Mouse (Mus musculus) lung, embryonic 14.5 days (tissue): ENCODE results near the gene Psma7. TPM values are rescaled to one million over a fixed set of nuclear protein-coding genes. Genes with fewer than 3 reads are reported as not detected.

ENCODE experiments used
- ATAC-seq: fragments of 200-750 bp; cut with Nextera tagmentation; 2 replicates; pipeline ENCODE4 v1.8.0; 2017; ENCODE audit warnings: mild to moderate bottlenecking, moderate TSS enrichment, moderate library complexity; ENCODE audit not compliant: insufficient read depth
- DNase-seq: peaks from one replicate; pipeline ENCODE4 v3.0.0-alpha.2; 2015
- H3K27ac ChIP-seq: fragments of 300-500 bp; sonication (generic); 2 replicates; pipeline ENCODE4 v1.5.1; 2014; ENCODE audit warnings: low read depth, mild to moderate bottlenecking, moderate library complexity
- H3K27me3 ChIP-seq: fragments of 300-500 bp; sonication (generic); 2 replicates; pipeline ENCODE4 v1.6.1; 2014; ENCODE audit warnings: low read length, control low read depth; ENCODE audit not compliant: insufficient read depth
- H3K36me3 ChIP-seq: fragments of 300-500 bp; sonication (generic); 2 replicates; pipeline ENCODE4 v1.6.1; 2014; ENCODE audit warnings: control low read depth; ENCODE audit not compliant: insufficient read depth
- H3K4me1 ChIP-seq: fragments of 300-500 bp; sonication (generic); 2 replicates; pipeline ENCODE4 v1.6.1; 2014; ENCODE audit warnings: antibody characterized with exemption, control low read depth; ENCODE audit not compliant: insufficient read depth
- H3K4me2 ChIP-seq: fragments of 300-500 bp; sonication (generic); 2 replicates; pipeline ENCODE4 v1.6.1; 2014; ENCODE audit warnings: mild to moderate bottlenecking
- H3K4me3 ChIP-seq: fragments of 300-500 bp; sonication (generic); 2 replicates; pipeline ENCODE4 v1.5.1; 2014; ENCODE audit warnings: low read depth, low read length
- H3K9ac ChIP-seq: fragments of 300-500 bp; sonication (generic); 2 replicates; pipeline ENCODE4 v1.6.1; 2014
- H3K9me3 ChIP-seq: fragments of 300-500 bp; sonication (generic); 2 replicates; pipeline ENCODE4 v1.6.1; 2016; ENCODE audit warnings: low read depth, low read length, control low read depth
- CTCF ChIP-seq: IDR thresholded peaks from 2 replicates; pipeline ENCODE4 v1.5.1; 2016; ENCODE audit warnings: antibody characterized with exemption, low read depth
- WGBS: fragments of 180-500 bp; shearing (Covaris S2); extraction: QIAGEN DNeasy Blood & Tissue Kit; methylation state at CpG from one replicate; pipeline ENCODE4 v1.1.7; 2014; 5-methylcytosine and 5-hydroxymethylcytosine counted together
- polyA plus RNA-seq: library from polyadenylated mRNA; unstranded; fragments of >200 nt; fragmentation: Nextera tagmentation; extraction: Ambion mirVana; gene quantifications from 2 replicates; pipeline ENCODE4 v1.2.1, GENCODE M21; 2014

Psma7 gene
- polyA plus RNA-seq, 1 experiment from 2014 or later, result 548 TPM

DNA sequence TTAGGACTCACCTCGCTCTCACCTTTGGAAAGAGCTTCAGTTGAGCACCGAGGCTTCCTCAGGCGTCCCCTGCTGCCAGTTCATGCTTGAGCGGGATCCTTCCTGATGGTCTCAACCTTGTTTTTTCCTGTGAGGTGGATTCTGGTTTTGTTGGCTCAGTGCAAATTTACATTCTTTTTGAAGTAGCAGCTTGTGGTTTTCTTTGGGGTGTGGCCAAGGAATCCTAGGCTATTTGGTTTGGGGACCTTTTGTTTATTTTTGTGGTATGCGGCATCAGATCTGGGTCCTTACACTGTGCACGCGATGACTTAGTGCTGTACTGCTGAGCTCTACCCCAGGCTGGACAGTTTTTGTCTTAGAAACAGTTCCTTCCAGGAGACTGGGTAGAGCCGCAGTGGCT lies 38.4 kb upstream of the Psma7 start:
- Histone ChIP-seq H3K9ac (no peak overlapping the region), H3K4me1 (no peaks in the 10 kb centered on the region), H3K4me3 (no peak overlapping the region), H3K36me3 (peaks cover 30% of the 10 kb centered on the region; the same call in 1 of the 2 replicates), H3K4me2 (no peak overlapping the region), H3K27me3 (no peaks in the 10 kb centered on the region), H3K27ac (no peak overlapping the region), H3K9me3 (no peaks in the 10 kb centered on the region)
- 75% methylated on average over 8 of the region's 8 CpGs for WGBS
- DNase-seq (peak; percentile 18), ATAC-seq (no peak)
- TF ChIP-seq CTCF, result no peak

DNA sequence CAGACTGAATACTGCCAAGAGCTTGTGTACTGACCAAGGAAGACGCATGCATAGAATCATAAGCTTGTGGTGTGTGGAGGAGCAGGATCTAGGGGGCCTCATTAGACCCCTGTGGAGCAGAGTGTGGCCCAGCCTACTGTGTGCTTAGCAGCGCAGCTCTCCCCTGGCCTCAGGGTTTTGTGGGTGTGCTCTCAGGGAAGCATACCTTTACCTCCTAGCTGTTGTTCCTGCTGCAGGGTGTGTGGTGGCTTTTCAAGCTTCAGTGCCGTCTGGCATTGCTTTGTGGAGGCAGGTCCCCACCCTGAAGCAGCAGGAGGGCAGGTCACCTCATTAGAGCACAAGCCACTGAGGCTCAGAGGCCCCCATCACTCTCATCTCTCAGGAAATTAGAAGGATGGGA lies 35.4 kb upstream of the Psma7 start:
- no peak overlapping the region for H3K27ac ChIP-seq
- ATAC-seq (no peak), DNase-seq (no peak)
- no peak for TF ChIP-seq CTCF
- no peaks in the 10 kb centered on the region for H3K4me1 ChIP-seq
- H3K36me3 ChIP-seq, result peaks cover 21% of the 10 kb centered on the region; the same call in 1 of the 2 replicates
- no peak overlapping the region for H3K4me3 ChIP-seq
- H3K27me3 ChIP-seq, result no peaks in the 10 kb centered on the region
- H3K4me2 ChIP-seq, result no peak overlapping the region
- H3K9me3 ChIP-seq, result no peaks in the 10 kb centered on the region
- WGBS, result 69% methylated on average over 3 of the region's 3 CpGs
- no peak overlapping the region for H3K9ac ChIP-seq

DNA sequence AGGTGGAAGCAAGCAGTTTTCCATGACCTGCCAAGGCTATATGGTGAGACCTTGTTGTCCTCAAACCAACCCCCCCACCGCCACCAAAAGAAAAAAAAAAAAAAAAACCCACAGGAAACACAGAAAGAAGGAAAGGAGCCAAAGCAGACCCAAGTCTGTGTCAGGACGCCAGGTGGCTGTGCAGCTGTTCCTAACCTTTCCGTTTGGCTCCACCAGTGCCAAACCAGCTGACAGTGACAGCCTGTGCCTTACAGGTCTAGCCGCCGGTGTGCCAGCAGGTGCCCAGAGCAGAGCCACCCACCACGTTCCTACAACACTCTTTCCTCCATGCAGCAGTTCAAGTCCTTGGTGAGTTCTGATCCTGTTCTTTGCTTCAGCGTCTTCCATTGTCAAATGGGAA lies 30.7 kb upstream of the Psma7 start:
- Histone ChIP-seq H3K27me3 (no peaks in the 10 kb centered on the region), H3K36me3 (peaks cover 10% of the 10 kb centered on the region; the same call in 1 of the 2 replicates), H3K4me3 (no peak overlapping the region), H3K4me2 (no peak overlapping the region), H3K27ac (no peak overlapping the region), H3K9ac (no peak overlapping the region), H3K9me3 (no peaks in the 10 kb centered on the region), H3K4me1 (peaks cover 8% of the 10 kb centered on the region; the same call in 1 of the 2 replicates)
- ATAC-seq (no peak), DNase-seq (no peak)
- no peak for TF ChIP-seq CTCF
- WGBS, result 87% methylated on average over 7 of the region's 7 CpGs

DNA sequence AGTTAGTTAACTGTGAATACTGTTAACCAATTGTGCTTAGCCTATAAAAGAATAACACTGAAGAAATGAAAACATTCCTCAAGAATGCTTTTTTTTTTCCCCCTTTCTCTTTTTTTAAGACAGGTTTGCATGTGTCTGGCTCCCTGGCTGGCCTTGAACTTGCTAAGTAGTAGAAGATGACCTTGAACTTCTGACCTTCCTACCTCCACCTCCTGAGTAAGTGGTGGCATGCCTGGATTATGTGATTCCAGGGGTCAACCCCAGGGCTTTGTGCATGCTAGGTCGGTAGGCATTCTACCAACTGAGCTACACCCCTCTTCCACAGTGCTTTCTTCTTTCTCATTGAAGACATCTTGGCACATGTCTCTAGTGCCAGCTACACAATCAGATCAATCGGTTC lies 29.4 kb upstream of the Psma7 start:
- H3K4me2 ChIP-seq, result no peak overlapping the region
- WGBS, result 86% methylated on average over 2 of the region's 2 CpGs
- H3K27me3 ChIP-seq, result no peaks in the 10 kb centered on the region
- TF ChIP-seq CTCF, result no peak
- ATAC-seq (no peak), DNase-seq (no peak)
- H3K36me3 ChIP-seq, result peaks cover 15% of the 10 kb centered on the region; the same call in 1 of the 2 replicates
- H3K4me1 ChIP-seq, result peaks cover 8% of the 10 kb centered on the region; the same call in 1 of the 2 replicates
- no peak overlapping the region for H3K4me3 ChIP-seq
- H3K9me3 ChIP-seq, result no peaks in the 10 kb centered on the region
- H3K9ac ChIP-seq, result no peak overlapping the region
- H3K27ac ChIP-seq, result no peak overlapping the region

DNA sequence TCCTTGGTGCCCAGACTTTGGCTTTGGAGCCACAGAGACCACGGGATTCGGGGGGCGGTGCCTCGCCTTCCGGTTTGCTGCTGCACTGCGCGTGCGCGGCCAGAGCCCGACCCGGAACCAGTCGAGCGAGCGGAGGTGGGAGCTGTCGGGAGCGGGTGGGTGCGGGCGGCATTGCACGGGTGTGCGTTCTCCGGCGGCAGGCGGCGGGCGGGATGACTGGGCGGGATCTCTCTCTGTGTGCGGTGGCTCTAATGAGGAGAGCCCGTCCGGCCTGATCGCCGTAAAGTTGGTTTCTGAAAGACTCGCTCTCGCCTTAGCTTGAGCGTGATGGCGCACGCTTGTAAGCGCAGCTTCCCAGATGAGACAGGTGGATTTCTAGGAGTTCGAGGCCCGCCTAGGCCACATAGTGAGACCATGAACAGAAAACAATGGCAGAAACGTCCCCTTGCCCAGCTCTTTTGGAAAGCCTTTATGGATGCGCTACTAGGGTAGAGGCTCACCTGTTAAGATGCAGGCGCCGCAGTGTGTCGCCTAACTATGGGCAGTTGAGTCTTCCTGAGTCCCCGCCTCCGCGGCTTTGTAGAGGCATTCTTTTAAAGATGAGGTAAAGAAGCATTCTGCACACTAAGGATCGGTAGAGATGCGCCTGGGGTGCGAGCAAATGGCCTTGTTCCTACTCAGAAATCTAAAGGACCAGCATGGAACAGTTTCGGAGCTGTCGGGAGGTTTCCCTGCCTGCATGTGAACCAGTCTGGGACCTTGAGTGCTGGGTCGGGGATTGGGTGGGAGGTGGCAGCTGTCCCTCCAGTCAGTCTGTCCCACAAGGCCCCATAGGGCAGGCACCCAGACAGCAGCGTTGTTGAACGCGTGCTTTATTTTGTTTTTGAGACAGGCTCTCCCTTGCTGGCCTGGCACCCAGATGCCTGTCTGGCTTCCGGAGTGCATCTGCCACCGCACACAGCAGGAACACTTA lies 28.5 kb upstream of the Psma7 start, which contains the start of gene Mtg2:
Mtg2 (plus strand) TSS at position 108 of the 973 bp plus-strand sequence.
- Histone ChIP-seq H3K4me2 (peak within 1 kb of the TSS; percentile 90), H3K9me3 (no peaks in the 10 kb centered on the region), H3K27me3 (no peaks in the 10 kb centered on the region), H3K36me3 (peaks cover 15% of the 10 kb centered on the region; the same call in 1 of the 2 replicates), H3K4me1 (peaks cover 8% of the 10 kb centered on the region; the same call in 1 of the 2 replicates), H3K4me3 (peak within 1 kb of the TSS; percentile 78), H3K9ac (peak within 1 kb of the TSS; percentile 64), H3K27ac (peak within 1 kb of the TSS; percentile 55; the same call in 1 of the 2 replicates)
- DNase-seq (peak; percentile 94), ATAC-seq (peak; percentile 94)
- 5% methylated on average over 58 of the region's 58 CpGs for WGBS
- TF ChIP-seq CTCF, result no peak

DNA sequence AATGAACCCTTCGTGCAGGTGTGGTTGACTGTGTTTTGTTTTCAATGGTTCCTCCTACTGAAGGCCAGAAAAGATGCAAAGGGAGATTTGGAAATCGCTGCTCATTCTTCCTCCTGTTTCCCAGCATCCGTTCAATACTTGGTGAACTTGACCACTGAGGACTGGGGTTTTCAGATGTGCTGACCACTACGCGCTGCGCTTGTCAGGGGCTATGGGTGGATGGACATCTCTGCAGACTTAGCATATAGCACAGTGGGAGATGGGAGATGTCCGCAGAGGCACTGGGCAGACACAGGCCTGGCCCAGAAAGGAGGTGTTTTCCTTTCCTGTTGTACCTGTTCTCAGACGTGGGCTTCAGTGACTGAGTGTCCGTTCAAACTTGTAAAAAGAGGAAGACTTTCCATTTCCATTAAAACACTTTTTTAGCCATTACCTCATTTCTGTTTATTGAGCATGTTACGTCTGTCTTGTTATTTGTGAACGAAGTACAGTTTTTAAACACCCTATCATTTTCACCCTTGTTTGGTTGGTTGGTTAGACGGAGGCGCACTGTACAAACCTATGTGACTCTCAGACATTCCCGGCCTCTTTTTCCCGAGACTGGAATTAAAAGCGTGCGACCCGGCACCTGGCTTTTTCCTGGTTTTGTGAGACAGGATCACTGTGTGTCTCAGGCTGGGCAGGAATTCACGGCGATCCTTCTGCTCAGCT lies 27.7 kb upstream of the Psma7 start:
- no peak for TF ChIP-seq CTCF
- no peaks in the 10 kb centered on the region for H3K9me3 ChIP-seq
- H3K27ac ChIP-seq, result 0 out of 2 replicates have a peak overlapping the region, but pooled peaks have one; percentile 55
- H3K9ac ChIP-seq, result peak overlapping the region; percentile 64
- H3K4me3 ChIP-seq, result peak overlapping the region; percentile 78
- H3K4me2 ChIP-seq, result peak overlapping the region; percentile 90
- DNase-seq (no peak), ATAC-seq (peak; percentile 69)
- H3K27me3 ChIP-seq, result no peaks in the 10 kb centered on the region
- WGBS, result 32% methylated on average over 20 of the region's 20 CpGs
- peaks cover 8% of the 10 kb centered on the region; the same call in 1 of the 2 replicates for H3K4me1 ChIP-seq
- peaks cover 15% of the 10 kb centered on the region; the same call in 1 of the 2 replicates for H3K36me3 ChIP-seq
